Mouse (Mus musculus) left cerebral cortex, adult 9 months (tissue): ENCODE measurements at regions not wholly inside any gene's neighbourhood (a gene's known extent, or its start where the extent isn't known, plus 50 kb on each side); places are given as distances from the start of the nearest gene placed in this dataset.

Experiments
- DNase-seq, 2 experiments: peaks; one replicate each; pipeline ENCODE4 v3.0.0; 2022; ENCODE audit warnings: low spot score in 2 of 2

DNA sequence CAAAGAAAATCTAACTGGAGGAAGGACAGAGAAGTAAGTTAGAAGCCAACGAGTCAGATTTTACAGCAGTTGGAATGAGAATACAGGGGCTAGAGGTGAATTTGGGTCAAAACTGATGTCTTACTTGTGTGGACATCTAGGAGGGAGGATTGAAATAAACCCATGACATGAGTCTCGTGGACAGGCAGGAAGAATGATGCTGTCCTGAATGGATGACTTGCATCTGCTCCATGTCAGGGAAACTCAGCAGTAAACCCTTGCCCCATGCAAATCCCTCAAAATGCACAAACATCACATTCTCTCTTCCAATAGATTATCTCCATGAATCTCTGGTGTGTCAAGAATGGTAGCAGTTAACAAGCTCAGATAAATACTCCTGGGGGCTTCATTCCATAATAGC is 729.1 kb downstream of the Dhx35 start:
- DNase-seq, result no peak

DNA sequence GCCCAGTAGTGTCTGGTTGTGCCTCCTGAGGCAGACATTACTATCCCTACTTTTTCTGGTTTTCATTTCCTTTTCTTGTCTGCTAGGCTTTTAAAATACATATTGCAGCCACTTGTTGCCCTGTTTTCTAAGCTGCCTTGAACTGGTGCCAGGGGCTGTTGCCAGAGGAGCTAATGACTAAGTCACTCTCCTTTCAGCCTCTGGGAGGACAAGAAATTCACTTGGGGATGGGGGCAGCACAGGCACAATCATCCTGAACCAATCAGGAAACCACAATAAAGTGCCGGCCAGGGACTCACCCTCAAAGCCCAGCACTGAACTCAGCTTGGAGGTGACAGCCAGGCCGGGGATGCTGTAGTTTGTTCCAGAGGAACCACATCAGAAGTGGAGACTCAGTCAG is 740.3 kb downstream of the Dhx35 start:
- no peak for DNase-seq

DNA sequence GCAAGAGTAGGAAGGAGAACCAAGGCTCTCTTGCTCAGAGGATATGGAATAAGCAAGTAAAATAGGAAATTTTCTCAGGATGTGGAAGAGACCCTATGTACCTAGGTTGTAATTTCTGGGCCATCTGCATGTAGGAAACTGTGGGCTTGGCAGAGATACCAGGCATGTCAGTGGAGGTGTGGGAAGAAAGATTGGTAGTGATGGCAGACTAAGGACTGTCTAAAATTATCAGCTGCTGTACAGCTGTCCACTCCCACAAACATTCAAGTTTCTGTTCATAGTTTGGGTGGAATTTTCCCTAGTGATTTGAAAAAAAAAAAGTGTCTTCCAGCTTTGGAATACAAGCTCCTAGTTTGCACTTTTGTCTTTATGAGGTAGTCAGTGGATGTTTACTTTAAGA is 744.7 kb downstream of the Dhx35 start:
- DNase-seq, result peak; percentile 7 to 37

- no peak for DNase-seq
Observed at GRCm38 (mm10) chr2:159557567-159557966, 763.0 kb downstream of the Dhx35 start.

GRCm38 (mm10) chr2:159565255-159565654 is 768.7 kb downstream of the Gm826 start:
- DNase-seq, result no peak

DNA sequence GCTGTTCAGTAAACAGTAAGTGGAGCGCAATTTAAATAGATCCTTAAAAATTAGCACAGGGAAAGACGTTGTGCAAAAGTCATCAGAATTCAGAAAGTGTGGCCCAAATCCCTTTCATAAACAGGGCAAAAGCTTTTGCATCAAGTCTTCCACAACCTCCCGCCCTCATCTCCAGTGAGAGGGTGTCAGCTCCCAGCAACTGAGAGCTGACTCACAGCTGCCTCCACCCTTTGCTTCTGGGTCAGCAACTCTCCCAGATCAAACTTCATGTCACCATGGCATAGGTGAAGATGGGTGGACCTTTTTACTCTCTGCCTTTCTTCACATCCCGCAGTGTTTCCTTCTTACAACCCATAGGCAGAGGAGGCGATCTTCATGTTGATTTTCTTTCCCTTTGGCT is 768.0 kb downstream of the Gm826 start:
- DNase-seq, result no peak

GRCm38 (mm10) chr2:159566461-159566860 is 767.5 kb downstream of the Gm826 start:
- no peak for DNase-seq

GRCm38 (mm10) chr2:159568391-159568790 is 765.6 kb downstream of the Gm826 start:
- DNase-seq, result no peak

DNA sequence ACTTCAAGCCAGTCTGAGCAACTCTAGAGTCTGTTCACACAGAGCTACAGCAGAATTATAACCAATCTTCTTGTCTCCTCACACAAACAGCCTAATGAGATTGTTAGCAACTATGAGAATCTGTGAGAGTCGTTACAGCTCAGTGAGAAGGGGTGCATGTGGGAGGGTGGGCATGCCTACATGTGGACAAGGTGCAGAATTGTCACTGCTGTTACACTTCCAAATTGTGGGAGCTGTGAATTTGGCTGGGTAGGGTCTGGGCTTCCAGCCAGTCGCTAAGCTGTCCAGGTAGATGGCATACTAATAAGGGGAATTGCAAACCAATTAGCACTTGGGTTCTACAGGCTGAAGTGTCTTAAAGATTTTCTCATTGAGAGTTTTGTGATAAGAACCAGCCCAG is 762.1 kb downstream of the Gm826 start:
- DNase-seq, result no peak

GRCm38 (mm10) chr2:159575271-159575670 is 758.7 kb downstream of the Gm826 start:
- DNase-seq, result peak in 1 of 2 experiments; percentile 8

GRCm38 (mm10) chr2:159583103-159583502 is 750.9 kb downstream of the Gm826 start:
- DNase-seq, result no peak

DNA sequence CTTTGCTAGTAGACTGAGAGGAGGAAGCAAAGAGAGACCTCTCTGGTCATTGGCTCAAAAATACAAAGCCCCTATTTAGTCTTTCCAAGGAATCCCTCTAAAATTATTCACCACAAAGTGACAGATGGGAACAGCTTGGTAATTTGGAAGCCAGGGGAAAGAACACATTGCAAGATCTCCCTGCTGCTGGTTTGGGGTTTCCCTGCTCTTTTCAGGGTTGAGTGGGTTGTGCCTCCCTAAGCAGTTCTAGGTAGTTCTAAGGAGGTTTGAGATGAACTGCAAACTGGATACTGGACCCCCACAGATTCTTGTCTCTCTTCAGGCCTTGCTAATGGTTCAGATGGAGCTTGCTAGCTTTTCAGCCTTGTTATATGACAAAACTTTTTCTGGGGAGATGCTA is 749.3 kb downstream of the Gm826 start:
- peak in 1 of 2 experiments; percentile 4 for DNase-seq

GRCm38 (mm10) chr2:159586697-159587473 is 747.1 kb downstream of the Gm826 start:
- DNase-seq, result no peak

GRCm38 (mm10) chr2:159591396-159592124 is 742.4 kb downstream of the Gm826 start:
- DNase-seq, result no peak

DNA sequence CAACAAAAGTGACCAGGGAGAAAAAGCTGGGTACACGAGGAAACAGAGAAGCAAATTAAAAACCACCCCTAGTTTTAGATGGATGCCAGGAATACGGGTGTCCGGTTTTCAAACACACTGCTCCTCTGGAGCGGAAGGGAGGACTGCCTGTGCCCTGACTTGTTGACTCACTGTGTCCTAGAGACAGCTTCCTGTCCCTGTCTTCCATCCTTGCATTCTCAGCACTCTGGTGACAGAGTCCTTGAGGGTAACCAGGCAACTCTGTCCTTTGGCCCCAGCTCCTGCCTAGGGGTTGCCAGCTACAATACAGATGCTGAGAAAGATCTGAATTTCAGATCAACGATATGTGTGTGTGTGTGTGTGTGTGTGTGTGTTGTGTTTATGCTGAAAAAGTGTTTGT is 741.1 kb downstream of the Gm826 start:
- DNase-seq, result no peak

DNA sequence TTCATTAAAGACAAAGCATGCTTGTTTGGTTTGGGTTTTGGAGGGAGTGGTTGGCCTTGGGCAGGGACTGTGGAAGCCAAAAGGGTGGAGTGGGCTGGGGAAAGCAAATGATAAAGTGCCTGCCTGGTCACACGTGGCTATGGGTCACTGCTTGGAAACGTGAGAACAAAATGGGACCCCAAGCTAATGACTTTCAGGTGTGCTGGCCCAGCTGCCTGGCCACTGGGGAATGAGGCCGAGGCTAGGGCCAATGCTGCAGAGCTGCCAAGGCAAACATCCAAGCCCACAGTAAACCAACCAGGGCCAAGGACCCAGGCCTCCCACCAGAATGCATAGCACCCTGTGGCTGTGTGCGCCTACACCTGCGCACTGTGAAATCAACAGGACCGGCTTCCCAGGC is 737.7 kb downstream of the Gm826 start:
- DNase-seq, result no peak

GRCm38 (mm10) chr2:159598080-159598479 is 735.9 kb downstream of the Gm826 start:
- no peak for DNase-seq

DNA sequence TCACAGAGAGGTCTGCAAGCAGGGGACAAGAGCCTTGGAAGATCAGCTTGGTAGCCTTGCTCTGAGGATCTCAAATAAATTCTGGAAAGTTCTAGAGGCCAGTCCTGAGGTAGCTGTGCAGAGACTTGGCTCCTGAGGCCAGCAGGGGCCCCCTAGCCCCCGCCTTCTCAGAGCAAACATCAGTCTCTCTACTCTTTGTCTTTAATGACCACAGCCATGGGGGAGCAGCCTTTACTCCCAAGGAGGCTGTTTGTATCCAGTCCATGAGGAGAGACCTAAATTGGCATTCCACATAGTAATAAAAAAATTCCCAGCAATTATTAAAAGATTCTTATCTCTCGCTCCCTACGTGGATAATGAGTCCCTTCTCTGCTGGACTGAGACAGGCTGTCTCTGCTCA is 726.8 kb downstream of the Gm826 start:
- DNase-seq, result no peak

- DNase-seq, result no peak
Observed at GRCm38 (mm10) chr2:159610451-159610850, 723.5 kb downstream of the Gm826 start.

DNA sequence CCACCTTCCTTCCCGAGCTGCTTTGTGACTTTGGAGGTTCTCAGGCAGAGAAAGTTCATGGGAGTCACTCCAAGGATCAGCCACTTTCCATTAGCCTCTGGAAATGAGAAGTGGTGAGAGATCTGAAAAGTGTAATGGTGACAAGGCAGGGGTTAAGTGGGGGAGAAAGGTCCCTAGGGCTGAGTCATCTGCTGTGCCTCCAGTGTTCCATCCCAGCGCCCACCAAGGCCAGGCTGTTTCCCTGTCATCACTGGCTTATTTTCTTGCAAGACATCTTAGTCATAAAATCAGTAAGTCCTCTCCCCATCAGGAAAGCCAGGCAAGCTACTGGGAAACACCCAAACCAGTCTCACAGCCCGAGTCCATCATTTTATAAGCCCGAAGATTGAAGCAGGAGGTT is 717.3 kb downstream of the Gm826 start:
- no peak for DNase-seq

DNA sequence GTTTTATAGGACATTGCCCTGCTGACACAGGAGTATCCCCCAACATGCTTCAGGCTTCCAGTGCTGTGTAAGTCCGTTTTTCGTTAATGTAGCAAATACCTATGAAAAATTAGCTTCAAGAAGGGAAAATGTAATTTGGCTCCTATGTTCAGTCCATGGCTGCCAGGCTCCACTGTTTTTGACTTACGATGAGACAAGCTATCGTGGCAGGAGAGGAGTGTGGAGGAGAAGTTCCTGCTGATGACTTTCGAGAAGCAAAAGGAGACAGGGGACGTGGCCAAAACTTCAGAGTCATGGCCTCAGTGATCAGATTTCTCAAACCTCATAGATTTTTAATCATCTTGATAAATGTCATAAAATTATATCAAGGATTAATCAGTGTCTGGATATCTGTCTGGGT is 712.7 kb downstream of the Gm826 start:
- no peak for DNase-seq

DNA sequence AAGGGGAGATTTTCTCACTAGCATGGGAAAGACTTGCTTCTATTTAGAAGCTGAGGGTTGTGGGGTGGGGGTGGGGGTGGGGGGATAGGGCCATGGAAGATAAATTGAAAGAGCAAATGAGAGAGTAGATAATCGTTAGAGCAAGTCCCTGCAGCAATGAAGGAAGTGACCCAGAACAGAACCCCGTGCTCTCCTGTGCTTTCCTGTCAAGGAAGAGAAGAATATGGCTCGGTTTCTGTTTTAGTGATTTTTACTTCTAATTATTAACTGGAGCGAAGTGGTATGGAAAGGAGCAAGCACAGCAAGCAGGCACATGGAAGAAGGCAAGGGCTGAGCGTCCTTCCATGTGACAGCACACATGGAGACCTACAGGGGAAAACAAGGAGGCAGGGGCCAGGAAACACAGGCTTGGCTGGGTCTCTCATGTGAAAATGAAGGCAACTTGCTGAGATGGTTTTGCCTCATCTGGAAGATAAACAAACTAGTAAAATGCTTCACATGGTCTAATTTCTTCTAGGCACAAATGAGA is 711.8 kb downstream of the Gm826 start:
- no peak for DNase-seq

DNA sequence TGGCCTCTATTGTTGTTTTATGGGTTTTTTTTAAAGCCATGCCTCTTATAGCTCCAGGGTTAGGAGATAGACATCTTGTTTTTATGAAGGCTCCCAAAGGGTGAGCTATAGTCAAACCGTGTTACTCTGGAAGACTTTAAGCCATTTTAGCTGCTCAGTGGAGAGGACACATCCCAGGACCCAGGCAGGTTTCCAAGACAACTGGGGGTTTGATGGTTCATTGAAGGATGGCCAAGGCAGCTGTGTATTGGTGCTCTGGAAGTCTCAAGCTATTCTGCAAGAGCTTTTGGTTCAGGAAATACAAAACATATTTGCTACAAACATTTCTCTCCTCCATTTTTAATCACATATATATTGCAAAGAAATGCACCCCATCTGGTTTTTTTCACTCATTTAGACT is 708.7 kb downstream of the Gm826 start:
- DNase-seq, result no peak
